Mouse (Mus musculus) midbrain, embryonic 16.5 days (tissue): Measurements from ENCODE around the gene Fam20c. TPM values are rescaled to one million over a fixed set of nuclear protein-coding genes. Genes with fewer than 3 reads are reported as not detected.

ENCODE experiments used
- polyA plus RNA-seq: library from polyadenylated mRNA; unstranded; fragments of >200 nt; fragmentation: Nextera tagmentation; extraction: Ambion mirVana; gene quantifications from 2 replicates; pipeline ENCODE4 v1.2.1, GENCODE M21; 2015

Gene Fam20c
- polyA plus RNA-seq, 1 experiment from 2014 or later, result 41.9 TPM

Other genes with a start within 250 kb of the Fam20c start
- not detected in 2 replicates for gene 1700123K08Rik, start 189.8 kb upstream of the Fam20c start, polyA plus RNA-seq
- gene Zfp68, start 134.8 kb upstream of the Fam20c start, polyA plus RNA-seq, result 75.8 and 80.6 TPM in 2 replicates
- 25.3 and 26.3 TPM in 2 replicates for gene A430033K04Rik, start 131.7 kb upstream of the Fam20c start, polyA plus RNA-seq
- not detected in 2 replicates for gene Gm5294, start 65.6 kb downstream of the Fam20c start, polyA plus RNA-seq
- 27.0 and 32.2 TPM in 2 replicates for gene Pdgfa, start 242.9 kb downstream of the Fam20c start, polyA plus RNA-seq